Mouse (Mus musculus): ENCODE results near the gene Ckm. TPM values are rescaled to one million over a fixed set of nuclear protein-coding genes. Genes with fewer than 3 reads are reported as not detected.

Gene Ckm
- polyA plus RNA-seq, 1 experiment from 2014 or later, result 0.34 TPM

DNA sequence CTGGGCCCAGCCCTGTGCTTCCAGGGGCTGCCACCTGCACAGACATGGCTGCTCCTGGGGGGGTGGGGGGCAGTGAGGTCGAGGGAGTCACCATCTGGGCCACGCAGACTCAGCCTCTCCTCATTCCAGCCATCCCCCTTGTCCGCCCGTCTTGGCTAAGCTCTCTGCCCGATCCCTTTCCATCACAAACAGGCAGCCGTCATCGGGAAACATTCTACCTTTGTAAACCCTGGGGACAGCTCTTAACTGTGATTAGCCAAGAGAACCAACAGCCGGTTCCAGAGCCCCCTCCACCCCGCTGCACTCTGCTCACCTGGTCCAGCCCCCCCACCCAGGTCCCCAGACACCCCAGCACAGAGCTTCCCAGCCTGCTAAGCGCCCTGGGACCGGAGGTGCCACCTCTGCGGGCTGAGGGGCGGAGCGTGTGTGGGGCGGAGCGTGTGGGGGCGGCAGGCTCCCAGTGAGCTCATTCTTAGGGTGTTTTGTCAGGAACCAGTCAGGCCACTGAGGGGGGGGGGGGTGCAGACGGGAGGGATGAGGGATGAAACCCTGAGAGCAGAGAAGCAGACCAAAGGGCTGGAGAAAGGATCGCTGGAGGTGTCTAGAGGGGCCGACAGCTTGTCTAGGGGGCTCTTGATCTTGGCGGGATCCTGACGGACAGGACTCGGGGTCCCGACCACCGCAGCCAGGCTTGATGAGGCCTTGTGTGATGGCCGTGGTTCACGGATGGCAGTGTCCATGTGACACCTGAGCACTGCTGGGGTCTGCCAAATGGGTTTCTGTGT, 4.9 kb upstream of the Ckm start:
- Histone ChIP-seq H3K9me3 (replicated peaks) (no peaks in the 10 kb centered on the region), H3K4me2 (replicated peaks) (peak overlapping the region; percentile 48), H3K27ac (no peak overlapping the region), H3K9ac (peak overlapping the region; percentile 4), H3K27me3 (peaks cover 57% of the 10 kb centered on the region), H3K36me3 (peaks cover 12% of the 10 kb centered on the region), H3K4me1 (peaks cover 19% of the 10 kb centered on the region), H3K4me3 (peak overlapping the region; percentile 16)
- no peak for ATAC-seq (ENCODE audit: low FRiP score)
- 3% methylated on average over 27 of the region's 27 CpGs for WGBS

DNA sequence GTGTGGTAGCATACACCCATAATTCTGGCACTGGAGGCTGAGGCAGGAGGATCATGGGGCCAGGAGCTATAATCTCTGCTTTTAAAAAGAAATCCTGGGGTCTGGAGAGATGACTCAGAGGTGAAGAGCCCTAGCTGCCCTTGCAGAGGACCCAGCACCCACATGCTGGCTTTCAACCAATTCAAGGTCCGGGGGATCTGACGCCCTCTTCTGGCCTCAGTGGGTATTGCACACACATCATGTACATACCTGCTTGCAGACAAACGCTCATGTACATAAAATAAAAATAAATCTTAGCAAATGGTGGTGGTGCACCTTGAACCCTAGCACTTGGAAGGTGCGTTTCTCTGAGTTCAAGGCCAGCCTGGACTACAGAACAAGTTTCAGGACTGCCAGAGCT, 3.6 kb upstream of the Ckm start:
- Histone ChIP-seq H3K27ac (no peak overlapping the region), H3K4me1 (peaks cover 19% of the 10 kb centered on the region), H3K9ac (no peak overlapping the region), H3K4me2 (replicated peaks) (no peak overlapping the region), H3K27me3 (peaks cover 65% of the 10 kb centered on the region), H3K4me3 (no peak overlapping the region), H3K9me3 (replicated peaks) (no peaks in the 10 kb centered on the region), H3K36me3 (no peaks in the 10 kb centered on the region)
- no peak for ATAC-seq (ENCODE audit: low FRiP score)
- 83% methylated on average over 4 of the region's 4 CpGs for WGBS

DNA sequence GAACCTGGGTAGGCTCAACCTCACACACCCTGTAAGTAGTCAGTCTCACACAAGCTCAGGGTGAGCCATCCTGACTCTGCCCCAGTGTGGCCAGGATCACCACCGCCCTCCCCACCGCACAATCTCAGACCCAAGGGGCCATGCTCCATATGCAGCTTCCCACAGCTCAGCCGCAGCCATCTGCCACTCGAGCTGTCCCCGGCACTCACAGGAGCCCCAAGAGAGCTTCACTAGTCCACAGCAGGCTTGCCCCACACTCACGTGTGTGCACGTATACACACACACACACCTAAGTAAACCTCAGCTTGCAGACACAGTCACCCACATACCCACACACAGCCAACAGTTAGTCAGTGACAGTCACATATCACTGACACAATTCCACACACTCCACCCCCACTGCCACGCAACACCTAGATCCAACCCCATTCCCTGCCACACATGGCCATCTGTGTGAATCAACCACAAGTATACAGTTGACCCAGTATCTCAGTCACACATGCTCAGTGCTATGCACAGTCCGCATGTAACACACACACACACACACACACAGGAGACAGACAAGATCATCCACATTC, 2.0 kb upstream of the Ckm start:
- Histone ChIP-seq H3K4me2 (replicated peaks) (no peak overlapping the region), H3K4me3 (no peak overlapping the region), H3K9ac (no peak overlapping the region), H3K27ac (no peak overlapping the region), H3K36me3 (no peaks in the 10 kb centered on the region), H3K9me3 (replicated peaks) (no peaks in the 10 kb centered on the region), H3K27me3 (peaks cover 66% of the 10 kb centered on the region), H3K4me1 (peaks cover 19% of the 10 kb centered on the region)
- ATAC-seq (ENCODE audit: low FRiP score), result no peak
- WGBS, result 74% methylated on average over 9 of the region's 9 CpGs

DNA sequence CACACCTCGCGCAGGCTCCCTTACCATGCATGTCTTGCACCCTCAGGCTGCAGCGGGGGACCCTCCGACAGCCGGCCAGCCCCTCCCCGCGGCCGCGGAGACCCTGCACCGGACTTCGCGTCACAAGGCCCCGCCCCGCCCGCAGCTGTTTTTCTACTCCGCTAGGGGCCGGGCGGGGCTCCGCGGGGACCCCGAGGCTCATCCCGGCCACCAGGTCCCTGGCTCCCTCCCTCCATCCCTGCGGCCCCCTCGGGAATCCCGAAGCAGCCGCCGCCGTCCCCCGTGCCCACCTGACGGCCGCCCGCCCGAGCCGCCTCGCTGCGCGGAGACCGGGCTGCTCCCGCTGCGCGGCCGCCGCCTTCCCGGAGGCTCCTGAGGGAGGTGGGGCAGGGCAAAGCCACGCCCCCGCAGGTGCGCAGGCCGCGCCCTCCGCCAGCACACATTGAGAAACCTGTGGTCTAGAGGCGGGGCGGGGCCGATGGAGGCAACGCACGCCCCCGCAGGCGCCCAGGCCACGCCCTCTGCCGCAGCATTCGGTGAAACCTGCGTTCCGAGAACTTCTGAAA, 762 bp upstream of the Ckm start, which contains the start of gene Klc3:
TSS of gene Klc3 (minus strand) at position 374 of the 566 bp plus-strand sequence.
- peaks cover 19% of the 10 kb centered on the region for H3K4me1 ChIP-seq
- no peak within 1 kb of the TSS for H3K27ac ChIP-seq
- no peak for ATAC-seq (ENCODE audit: low FRiP score)
- no peaks in the 10 kb centered on the region for H3K36me3 ChIP-seq
- 1% methylated on average over 54 of the region's 62 CpGs for WGBS
- no peaks in the 10 kb centered on the region for H3K9me3 ChIP-seq (replicated peaks)
- H3K27me3 ChIP-seq, result peaks cover 64% of the 10 kb centered on the region
- H3K9ac ChIP-seq, result peak within 1 kb of the TSS; percentile 44
- H3K4me3 ChIP-seq, result peak within 1 kb of the TSS; percentile 50
- H3K4me2 ChIP-seq (replicated peaks), result peak within 1 kb of the TSS; percentile 87

DNA sequence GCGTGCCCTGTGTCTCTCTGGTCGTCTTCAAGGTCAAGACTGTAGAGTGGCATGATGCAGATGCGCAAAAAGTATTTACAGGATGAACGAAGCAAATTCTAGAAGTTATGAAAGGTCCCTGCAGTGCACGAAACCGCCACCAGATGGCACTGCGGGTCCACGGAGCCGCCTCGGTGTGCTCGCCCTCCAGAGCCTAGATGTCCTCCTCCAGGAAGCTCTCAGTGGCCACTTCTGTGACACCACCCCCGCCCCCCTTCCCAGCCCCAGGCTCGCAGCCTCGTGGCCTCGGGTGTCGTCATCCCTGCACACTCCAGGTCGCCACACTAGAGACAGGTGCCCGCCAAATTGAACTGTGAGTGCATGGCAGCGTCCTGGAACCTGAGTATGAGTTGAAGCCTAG, 841 bp downstream of the Ckm start:
- ATAC-seq (ENCODE audit: low FRiP score), result peak; percentile 62; the same call in 1 of the 2 replicates
- H3K27me3 ChIP-seq, result peaks cover 51% of the 10 kb centered on the region
- no peak overlapping the region for H3K4me3 ChIP-seq
- H3K4me2 ChIP-seq (replicated peaks), result peak overlapping the region; percentile 24; the same call in 1 of the 2 replicates
- WGBS, result 2% methylated on average over 19 of the region's 19 CpGs
- no peaks in the 10 kb centered on the region for H3K36me3 ChIP-seq
- peaks cover 8% of the 10 kb centered on the region for H3K4me1 ChIP-seq
- no peak overlapping the region for H3K9ac ChIP-seq
- no peak overlapping the region for H3K27ac ChIP-seq
- H3K9me3 ChIP-seq (replicated peaks), result no peaks in the 10 kb centered on the region

DNA sequence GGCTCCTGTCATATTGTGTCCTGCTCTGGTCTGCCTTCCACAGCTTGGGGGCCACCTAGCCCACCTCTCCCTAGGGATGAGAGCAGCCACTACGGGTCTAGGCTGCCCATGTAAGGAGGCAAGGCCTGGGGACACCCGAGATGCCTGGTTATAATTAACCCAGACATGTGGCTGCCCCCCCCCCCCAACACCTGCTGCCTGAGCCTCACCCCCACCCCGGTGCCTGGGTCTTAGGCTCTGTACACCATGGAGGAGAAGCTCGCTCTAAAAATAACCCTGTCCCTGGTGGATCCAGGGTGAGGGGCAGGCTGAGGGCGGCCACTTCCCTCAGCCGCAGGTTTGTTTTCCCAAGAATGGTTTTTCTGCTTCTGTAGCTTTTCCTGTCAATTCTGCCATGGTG, 5.2 kb downstream of the Ckm start:
- Histone ChIP-seq H3K27me3 (peaks cover 19% of the 10 kb centered on the region), H3K9me3 (replicated peaks) (no peaks in the 10 kb centered on the region; the same call in 1 of the 2 replicates), H3K4me3 (no peak overlapping the region), H3K27ac (no peak overlapping the region), H3K9ac (no peak overlapping the region), H3K36me3 (no peaks in the 10 kb centered on the region), H3K4me1 (no peaks in the 10 kb centered on the region), H3K4me2 (replicated peaks) (no peak overlapping the region)
- ATAC-seq (ENCODE audit: low FRiP score), result no peak
- WGBS, result 50% methylated on average over 6 of the region's 6 CpGs

DNA sequence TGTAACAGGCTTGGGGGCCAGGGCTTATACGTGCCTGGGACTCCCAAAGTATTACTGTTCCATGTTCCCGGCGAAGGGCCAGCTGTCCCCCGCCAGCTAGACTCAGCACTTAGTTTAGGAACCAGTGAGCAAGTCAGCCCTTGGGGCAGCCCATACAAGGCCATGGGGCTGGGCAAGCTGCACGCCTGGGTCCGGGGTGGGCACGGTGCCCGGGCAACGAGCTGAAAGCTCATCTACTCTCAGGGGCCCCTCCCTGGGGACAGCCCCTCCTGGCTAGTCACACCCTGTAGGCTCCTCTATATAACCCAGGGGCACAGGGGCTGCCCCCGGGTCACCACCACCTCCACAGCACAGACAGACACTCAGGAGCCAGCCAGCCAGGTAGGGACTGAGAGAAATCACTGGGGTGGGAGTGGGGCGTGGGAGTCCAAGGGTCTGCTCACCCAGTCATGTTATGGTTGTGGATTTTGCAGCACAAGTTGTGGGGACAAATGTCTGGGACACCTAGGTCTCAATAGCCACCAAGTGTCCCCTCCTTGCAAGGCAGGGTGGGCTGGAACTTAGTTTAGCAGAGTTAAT, 6.3 kb downstream of the Ckm start:
- Histone ChIP-seq H3K27ac (no peak overlapping the region), H3K27me3 (peaks cover 20% of the 10 kb centered on the region; the same call in 1 of the 2 replicates), H3K9me3 (replicated peaks) (no peaks in the 10 kb centered on the region; the same call in 1 of the 2 replicates), H3K9ac (no peak overlapping the region), H3K4me1 (no peaks in the 10 kb centered on the region), H3K4me2 (replicated peaks) (no peak overlapping the region), H3K4me3 (no peak overlapping the region), H3K36me3 (no peaks in the 10 kb centered on the region)
- 85% methylated on average over 11 of the region's 11 CpGs for WGBS
- no peak for ATAC-seq (ENCODE audit: low FRiP score)

DNA sequence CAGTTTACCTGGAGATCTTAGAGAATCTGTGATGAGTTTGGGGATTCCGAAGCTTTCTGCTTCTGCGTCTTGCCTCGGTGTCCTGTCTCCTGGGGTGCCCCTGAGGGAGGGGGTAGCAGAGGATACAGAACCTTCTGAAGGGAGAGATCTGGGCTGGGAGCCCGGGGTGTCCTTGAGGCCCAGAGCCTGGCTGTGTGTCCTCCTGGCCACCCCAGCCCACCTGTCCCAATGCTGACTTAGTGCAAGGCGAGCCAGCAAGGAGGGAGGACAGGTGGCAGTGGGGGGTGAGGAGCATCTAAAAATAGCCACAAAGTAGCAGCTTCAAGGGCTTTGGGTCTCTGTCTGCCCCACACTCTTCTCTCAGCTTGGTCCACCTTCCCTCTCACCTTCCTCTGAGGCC, 7.2 kb downstream of the Ckm start:
- H3K27me3 ChIP-seq, result peaks cover 21% of the 10 kb centered on the region
- no peak overlapping the region for H3K4me3 ChIP-seq
- 0 out of 2 replicates have a peak overlapping the region, but pooled peaks have one; percentile 2 for H3K9ac ChIP-seq
- ATAC-seq (ENCODE audit: low FRiP score), result no peak
- H3K4me2 ChIP-seq (replicated peaks), result no peak overlapping the region
- no peaks in the 10 kb centered on the region; the same call in 1 of the 2 replicates for H3K9me3 ChIP-seq (replicated peaks)
- H3K27ac ChIP-seq, result no peak overlapping the region
- H3K4me1 ChIP-seq, result no peaks in the 10 kb centered on the region
- H3K36me3 ChIP-seq, result no peaks in the 10 kb centered on the region
- WGBS, result 85% methylated on average over 5 of the region's 5 CpGs

DNA sequence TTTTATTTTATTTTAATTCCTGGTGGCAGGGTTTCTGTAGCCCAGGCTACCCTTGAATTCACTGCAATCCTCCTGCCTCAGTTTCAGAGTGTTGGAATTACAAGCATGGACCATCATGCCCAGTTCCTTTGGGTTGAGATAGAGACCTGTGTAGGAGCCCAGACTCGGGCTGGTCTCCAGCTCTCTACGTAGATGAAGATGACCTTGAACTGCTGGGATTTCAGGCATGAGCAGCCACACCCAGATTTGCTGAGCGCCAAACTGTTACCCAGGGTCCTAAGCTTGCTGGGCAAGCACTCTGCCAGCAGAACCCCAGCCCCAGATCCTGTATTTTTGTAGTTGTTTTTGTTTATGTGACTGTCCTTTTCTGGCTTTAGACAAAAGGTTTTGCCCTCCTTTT, 8.9 kb downstream of the Ckm start:
- Histone ChIP-seq H3K4me2 (replicated peaks) (no peak overlapping the region), H3K9me3 (replicated peaks) (no peaks in the 10 kb centered on the region; the same call in 1 of the 2 replicates), H3K4me3 (no peak overlapping the region), H3K36me3 (no peaks in the 10 kb centered on the region), H3K4me1 (no peaks in the 10 kb centered on the region), H3K27ac (no peak overlapping the region), H3K27me3 (peaks cover 37% of the 10 kb centered on the region), H3K9ac (no peak overlapping the region)
- WGBS, result 89% methylated on average over 3 of the region's 3 CpGs
- ATAC-seq (ENCODE audit: low FRiP score), result no peak

DNA sequence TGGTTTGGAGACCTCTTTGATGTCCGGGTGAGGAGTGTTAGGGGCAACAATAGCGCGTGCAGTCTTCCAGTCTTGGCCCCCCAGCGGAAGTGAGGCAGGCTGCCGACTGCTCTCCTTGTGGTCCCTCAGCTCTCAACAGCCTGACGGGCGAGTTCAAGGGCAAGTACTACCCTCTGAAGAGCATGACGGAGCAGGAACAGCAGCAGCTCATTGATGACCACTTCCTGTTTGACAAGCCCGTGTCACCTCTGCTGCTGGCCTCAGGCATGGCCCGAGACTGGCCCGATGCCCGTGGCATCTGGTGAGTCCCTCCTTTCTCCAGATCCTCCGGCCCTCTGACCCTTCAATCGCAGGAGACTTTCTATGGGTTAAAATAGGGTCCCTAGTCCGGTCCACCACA, 12.0 kb downstream of the Ckm start:
- Histone ChIP-seq H3K9ac (no peak overlapping the region), H3K4me1 (0 out of 2 replicates have a peak, but pooled peaks cover 2% of the 10 kb centered on the region), H3K36me3 (no peaks in the 10 kb centered on the region), H3K4me3 (no peak overlapping the region), H3K4me2 (replicated peaks) (no peak overlapping the region), H3K27me3 (peaks cover 56% of the 10 kb centered on the region), H3K9me3 (replicated peaks) (no peaks in the 10 kb centered on the region; the same call in 1 of the 2 replicates), H3K27ac (no peak overlapping the region)
- 78% methylated on average over 15 of the region's 15 CpGs for WGBS
- no peak for ATAC-seq (ENCODE audit: low FRiP score)

DNA sequence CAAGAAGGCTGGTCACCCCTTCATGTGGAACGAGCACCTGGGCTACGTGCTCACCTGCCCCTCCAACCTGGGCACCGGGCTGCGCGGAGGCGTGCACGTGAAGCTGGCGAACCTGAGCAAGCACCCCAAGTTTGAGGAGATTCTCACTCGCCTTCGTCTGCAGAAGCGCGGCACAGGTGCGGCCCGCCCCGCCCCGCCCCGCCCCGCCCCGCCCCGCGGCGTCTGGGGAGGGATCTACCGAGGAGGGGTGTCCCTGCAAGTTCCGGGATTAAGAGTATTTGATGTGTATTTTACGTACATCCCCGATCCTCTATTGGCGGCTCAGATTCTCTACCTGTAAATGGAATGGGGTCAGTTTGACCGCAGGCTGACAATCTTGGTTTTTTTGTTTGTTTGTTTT, 15.5 kb downstream of the Ckm start:
- ATAC-seq (ENCODE audit: low FRiP score), result no peak
- 5% methylated on average over 28 of the region's 28 CpGs for WGBS
- no peak overlapping the region for H3K4me3 ChIP-seq
- no peak overlapping the region for H3K4me2 ChIP-seq (replicated peaks)
- H3K4me1 ChIP-seq, result 0 out of 2 replicates have a peak, but pooled peaks cover 2% of the 10 kb centered on the region
- H3K27me3 ChIP-seq, result peaks cover 67% of the 10 kb centered on the region
- no peak overlapping the region for H3K9ac ChIP-seq
- no peaks in the 10 kb centered on the region for H3K9me3 ChIP-seq (replicated peaks)
- H3K36me3 ChIP-seq, result peaks cover 8% of the 10 kb centered on the region; the same call in 1 of the 2 replicates
- H3K27ac ChIP-seq, result no peak overlapping the region

Measured in hindbrain, embryonic 12.5 days (tissue).